Mouse (Mus musculus) layer of hippocampus, adult 11-12 months (tissue): ENCODE measurements around the gene Atp2c2.

ENCODE experiments used
- DNase-seq: peaks from one replicate; pipeline ENCODE4 v3.0.0; 2022; ENCODE audit warnings: low spot score

The Atp2c2 gene

DNA sequence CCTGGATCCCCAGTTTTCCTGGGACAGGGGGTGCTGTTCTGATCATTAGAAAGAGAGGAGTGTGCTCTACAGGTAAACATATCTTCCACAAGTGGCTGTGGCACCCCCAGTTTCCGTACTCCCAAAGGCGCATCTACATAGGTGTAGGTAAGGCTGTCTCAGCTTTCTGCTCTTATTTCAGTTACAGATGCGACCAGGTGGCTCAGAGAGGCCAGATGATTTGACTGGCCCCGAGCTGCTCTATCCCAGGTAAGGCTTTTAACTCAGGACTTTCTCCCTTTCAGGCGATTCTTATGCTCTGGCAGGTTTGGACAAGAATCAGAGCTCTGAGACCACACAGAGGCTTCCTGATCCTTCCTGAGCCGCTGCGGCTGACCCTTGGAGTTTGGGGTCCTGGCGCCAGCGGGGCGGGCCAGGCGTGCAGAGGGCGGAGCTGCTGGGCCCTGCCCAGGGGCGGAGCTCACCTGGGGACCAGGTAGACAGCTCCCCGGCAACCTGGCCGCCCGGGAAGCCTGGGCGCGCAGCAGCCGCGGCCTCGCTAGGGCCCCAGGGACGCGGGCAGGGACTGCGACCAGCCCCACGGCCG lies at the start of gene Atp2c2:
Gene Atp2c2, plus strand, starts transcription at position 461 of the 586 bp plus-strand sequence.
- DNase-seq, result no peak

DNA sequence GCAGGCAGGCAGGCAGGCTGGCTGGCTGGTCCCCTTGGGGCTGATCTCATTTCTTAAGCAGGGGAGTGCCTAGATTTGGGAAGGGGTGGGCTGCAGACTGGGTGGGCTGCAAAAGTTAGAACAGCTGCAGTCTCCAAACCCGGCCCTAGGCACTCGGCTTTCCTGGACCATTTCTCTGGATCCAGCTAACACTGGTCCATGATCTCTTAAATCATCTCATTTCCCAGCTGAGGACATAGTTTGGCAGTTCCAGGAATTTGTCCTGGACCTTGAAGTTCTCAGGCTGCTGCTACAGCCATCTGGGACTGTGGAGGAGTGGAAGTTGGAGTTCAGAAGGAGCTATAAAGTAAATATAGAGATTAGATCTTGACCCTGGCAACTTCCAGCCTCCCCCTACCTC lies 48.5 kb upstream of the Atp2c2 start:
- DNase-seq, result no peak

DNA sequence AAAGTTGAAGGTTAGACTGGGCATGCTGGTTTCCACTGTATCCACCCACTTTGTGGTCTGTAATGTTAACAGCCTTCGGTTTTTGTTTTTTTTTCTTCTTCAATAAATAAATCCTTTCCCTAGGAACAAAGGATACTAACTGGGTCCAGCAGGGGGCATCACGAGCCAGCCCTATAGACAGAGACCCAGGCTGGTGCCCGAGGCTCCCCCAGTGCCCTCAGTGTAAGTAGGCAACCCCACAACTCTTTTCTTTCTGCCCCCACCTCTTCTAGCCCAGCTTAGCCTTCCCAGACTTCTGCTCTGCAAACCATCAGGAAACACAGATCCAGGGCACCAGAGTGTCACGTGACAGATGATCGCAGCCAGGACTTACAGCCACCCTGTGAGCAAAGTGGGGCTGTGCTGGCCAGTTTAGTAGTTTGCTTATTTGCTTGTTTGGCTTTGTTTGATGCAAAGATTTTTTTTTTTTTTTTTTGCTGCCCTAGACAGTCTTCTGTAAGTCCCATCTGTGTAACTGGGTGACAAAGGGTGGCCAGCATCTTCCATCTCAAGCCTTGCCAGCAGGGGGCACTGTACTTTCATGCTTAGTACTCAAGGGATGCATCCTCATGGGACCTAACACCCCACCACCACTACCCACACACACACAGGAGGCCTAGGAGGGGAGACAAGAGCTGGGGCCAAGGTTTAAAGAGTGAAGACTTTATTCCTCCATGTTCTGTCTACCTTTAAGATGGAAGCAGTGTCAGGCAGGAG lies 42.9 kb upstream of the Atp2c2 start:
- no peak for DNase-seq

DNA sequence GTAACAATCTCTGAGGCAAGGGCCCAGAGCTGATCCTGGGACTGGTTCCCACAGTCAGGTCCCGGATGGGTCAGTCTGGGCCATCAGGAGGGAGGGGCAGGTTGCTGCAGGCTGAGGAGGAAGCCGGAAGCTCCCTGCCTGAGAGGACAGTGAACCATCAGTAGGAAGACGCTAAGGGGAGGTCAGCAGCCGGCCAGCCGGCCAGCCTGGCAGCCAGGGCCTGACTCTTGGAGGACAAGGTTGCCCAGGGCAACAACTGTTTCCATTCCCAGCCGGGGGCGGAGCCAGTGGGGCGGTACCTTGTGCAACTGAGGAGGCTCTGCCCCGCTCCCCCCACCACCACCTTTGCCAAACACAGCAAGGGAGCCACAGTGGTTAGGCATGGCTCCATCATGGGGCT lies 38.7 kb upstream of the Atp2c2 start:
- DNase-seq, result peak; percentile 22

DNA sequence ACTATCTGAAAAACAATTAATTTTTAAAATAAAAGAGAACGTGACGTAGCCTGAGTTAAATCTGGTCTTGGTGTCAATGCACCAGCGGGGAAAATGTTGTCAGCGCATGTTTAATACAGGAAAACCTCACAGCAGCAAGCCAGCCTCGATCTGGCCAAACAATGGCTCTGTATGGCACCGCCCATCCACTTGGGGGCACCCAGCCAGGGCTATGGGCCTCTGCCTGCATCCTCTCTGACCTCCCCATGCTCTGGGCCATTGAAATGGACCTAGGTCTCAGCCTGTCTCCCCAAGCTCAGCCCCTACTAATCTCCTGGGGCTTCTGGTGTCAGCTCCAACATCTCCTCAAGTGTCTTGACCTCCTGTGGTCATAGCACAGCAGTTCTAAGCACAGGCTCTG lies 37.9 kb upstream of the Atp2c2 start:
- no peak for DNase-seq

DNA sequence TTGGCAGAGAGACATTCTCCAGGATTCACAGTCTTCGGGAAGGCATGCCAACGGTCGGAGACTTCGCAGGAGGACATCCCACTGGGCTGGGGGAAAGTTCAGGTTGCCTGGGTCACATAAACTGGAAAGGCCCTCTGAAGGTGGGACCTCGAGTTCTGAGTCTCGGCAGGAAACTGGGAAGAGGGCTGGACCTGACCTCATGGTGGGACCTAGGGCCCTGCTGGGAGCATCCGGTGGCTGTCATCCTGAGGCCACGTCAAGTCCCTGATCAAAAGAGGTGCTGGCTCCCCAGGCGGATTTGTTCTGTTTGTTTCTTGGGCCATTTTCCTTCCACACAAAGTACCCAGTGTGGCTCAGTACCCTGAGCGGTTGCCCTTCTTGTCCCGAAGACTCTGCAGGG lies 36.4 kb upstream of the Atp2c2 start:
- DNase-seq, result no peak

DNA sequence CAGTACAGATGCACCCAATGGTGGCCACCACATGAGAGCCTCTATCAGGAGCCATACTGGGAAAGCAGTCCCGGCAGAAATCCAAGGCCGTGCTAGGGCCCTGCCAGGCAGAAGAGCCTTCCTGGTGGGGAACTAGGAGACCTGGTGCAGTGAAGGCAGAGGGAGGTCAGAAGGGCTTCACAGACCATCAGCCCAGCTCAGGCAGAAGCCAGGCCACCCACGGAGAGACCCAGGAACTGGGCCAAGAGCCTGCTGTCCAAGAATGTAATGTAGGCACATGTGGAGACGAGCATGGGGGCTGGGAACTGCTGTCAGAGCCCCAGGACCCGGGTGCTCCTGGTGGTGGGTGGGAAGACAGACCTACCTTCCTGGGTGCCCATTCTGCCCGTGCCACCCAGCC lies 34.5 kb upstream of the Atp2c2 start:
- DNase-seq, result no peak

DNA sequence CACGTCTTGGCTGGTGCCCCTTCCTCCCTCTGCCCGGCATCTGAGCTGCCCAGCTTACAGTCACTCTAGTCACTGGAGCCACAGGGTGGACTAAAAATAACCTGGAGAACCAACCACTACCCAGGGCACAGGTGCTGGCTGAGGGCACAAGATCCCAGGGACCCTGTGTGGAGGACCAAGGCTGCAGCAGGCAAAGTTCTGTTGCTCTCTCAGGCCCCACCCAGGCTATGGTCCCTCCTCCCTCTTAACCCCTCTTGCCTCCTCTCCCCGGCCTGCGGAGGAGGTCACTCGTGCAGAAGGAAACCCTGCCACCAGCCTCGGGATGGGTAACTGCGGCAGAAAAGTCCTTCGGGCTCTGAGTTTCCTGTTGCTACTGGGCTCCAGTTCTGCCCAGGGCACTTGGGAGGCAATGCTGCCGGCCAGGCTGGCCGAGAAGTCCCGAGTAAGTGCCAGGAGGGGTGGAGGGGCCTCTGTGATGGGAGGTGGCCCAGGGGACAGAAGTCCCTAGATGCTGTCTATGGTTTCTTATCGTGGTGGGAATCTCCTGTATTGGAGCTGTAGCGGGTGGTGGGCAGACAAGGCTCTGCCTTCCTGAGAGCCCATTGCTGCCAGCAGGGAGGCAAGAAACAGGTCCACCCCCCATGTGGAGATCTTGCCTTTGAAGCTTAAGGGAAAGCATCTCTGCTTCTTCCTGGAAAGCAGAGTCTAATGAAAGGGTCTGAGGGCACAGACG lies 33.4 kb upstream of the Atp2c2 start, which contains the start of gene Wfdc1:
Gene Wfdc1, plus strand, starts transcription at position 147 of the 733 bp plus-strand sequence.
- no peak for DNase-seq

DNA sequence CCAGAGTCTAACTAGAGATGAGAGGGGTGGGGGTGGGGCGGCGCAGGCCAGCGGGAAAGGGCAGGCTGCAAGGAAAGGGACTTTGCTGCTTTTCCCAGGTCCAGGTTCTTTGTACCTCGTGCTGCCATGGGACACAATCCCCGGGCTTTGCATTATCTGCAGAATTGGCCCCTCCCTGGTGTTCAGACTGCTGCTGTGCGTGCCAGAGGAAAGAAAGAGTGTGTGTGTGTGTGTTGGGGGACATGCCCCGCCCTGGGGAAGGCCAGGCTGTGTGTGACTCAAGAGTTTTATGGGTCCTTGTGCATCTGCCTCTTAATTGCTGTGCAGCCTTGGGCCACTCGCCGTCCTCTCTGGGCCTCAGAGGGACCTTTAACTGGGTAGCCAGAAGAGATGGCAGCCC lies 31.4 kb upstream of the Atp2c2 start:
- DNase-seq, result no peak

DNA sequence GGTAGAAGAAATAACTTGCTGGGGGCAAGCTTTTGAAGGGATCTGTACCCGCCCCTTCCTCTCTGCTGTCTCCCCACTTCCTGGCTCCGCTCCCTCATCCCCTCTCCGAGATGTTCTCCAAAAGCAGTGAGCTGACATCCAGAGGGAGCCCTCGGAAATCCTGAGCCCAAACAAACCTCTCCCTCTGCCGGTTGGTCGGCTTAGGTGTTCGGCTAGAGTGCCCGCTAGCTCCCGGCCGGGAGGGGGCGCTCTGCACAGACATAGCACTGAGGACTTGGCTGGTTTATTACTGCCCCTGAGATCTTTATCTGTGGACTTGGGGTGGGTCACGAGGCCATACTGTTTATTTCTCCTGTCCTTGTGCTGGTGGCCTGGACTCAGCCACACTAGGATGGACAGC lies 30.5 kb upstream of the Atp2c2 start:
- no peak for DNase-seq

DNA sequence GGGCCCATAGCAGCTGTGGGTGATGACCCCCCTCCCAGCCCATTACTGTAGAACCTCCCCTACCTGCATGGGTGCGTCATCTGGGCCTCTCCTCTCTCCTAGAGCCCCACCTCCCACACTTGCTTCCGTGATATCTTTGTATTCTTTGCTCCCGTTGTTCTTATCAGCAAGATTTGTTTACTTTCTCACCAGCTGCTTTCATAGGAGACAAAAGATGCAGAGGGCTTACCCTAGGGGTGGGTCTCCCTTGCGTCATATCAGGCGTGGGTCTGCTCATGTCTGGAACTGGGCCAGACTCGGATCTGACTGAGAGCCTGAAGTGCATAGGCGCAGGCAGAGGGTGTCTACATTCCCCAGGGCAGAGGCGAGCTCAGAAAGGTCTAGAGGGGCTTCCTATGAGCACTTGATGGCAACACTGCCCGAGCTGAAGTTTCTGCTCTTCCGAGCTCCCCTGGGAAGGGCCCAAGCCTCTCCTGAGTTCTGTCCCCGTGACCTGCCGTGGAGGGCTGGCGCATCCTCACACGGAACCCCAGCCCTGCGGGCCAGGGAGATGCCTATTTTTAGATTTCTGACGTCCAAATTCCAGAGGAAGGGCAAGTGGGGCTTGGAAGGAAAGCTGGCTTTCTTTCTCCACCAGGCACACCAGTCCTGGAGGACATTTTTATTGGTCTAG lies 29.3 kb upstream of the Atp2c2 start:
- no peak for DNase-seq

DNA sequence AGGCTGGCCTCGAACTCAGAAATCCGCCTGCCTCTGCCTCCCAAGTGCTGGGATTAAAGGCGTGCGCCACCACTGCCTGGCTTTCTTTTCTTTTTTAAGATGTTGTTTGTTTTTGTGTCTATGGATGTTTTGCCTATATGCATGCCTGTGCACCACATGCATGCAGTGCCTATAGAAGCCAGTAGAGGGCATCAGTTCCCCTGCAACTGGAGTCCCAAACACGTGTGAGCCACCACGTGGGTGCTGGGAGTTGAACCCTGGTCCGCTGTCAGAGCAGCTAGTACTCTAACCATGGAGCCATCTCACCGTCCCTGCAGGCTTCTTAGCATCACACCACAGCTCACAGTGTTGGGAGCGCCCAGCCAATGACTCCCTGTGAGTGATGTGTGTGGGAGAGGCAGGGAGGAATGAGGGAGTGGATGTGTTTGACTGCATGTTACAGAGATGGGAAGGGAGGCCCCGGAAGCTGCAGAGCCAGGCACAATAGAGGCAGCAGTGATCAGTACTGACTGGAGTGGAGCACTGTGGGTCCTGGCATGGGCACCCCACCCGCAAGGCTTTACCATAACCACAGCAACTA lies 25.7 kb upstream of the Atp2c2 start:
- no peak for DNase-seq

DNA sequence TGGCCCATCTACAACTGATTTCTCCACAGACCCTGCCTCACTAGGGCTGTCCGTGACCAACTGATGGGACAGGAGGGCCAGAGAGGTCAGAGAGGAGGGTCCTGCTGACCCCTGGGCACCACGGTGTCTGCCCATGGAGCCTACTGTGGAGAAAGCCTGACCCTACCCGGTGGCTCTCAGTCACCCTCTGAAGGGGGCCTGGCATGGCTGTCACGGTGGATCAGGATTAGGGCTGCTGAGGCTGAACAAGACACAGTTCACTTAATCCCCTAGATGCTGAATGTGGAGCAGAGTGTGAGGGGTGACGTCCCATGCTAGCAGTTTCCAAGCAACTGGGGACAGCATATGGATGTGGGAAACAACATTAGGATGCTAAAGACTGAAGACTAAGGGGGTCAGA lies 24.4 kb upstream of the Atp2c2 start:
- no peak for DNase-seq

DNA sequence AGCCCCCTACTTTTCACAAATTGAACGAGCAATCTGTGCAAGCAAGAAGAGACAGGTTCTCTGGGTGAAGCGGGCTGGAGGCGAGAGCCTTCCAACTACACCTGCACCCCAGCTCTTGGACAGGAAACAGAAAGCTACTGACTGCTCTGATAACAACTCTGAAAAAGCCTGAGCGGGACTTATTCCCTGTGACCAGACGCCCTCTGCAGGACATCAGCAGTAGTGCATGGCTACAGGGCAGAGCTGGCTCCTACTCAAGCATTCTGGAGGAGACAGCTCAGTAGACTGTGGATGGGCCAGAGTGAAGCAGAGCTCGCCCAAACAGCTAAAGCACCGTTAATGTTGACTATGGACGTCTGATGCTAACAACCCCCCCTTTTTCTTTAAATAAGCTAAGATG lies 23.4 kb upstream of the Atp2c2 start:
- DNase-seq, result peak; percentile 92

DNA sequence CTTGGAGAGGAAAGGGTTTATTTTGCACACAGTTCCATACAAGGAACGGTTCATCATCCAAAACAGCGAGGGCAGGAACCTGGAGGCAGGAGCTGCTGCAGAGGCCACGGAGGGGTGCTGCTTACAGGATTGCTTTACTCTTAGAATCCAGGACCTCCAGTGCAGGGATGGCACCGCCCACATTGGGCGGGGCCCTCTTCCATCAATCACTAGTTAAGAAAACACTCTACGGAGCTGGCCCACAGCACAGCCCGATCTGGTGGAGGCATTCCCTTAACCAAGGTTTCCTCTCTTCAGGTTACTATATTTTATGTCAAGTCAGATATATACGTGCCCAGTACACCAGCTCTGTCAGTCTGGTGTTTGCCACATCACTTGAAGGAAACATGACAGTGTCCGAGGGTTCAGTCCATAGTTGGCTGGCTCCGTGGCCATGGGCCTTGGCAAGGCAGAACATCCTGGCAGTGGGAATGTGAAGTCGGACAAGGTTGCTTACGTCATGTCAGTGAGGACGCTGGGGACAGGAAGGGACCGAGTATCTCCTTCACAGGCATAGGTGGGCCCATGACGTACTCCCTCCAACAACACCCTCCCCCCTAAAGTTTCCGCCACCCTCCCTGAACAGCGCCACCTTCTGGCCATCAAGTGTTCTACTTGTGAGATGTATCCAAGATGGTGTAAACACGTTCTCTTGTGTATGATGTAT lies 21.5 kb upstream of the Atp2c2 start:
- no peak for DNase-seq

DNA sequence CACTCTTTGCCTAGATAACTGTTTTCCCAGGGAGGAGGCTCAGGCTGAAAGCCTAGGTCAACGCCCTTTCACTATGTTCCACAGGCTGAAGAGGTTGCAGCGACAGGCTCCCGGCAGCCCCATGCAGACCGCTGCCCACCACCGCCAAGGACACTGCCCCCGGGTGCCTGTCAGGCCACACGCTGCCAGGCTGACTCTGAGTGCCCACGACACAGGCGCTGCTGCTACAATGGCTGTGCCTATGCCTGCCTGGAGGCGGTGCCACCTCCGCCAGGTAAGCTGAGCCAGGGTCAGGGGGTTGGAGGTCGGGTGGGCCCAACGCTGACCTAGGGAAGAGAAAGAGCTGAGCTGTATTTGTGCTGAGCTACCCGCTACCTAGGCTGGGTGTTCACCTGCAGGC lies 20.6 kb upstream of the Atp2c2 start:
- no peak for DNase-seq

DNA sequence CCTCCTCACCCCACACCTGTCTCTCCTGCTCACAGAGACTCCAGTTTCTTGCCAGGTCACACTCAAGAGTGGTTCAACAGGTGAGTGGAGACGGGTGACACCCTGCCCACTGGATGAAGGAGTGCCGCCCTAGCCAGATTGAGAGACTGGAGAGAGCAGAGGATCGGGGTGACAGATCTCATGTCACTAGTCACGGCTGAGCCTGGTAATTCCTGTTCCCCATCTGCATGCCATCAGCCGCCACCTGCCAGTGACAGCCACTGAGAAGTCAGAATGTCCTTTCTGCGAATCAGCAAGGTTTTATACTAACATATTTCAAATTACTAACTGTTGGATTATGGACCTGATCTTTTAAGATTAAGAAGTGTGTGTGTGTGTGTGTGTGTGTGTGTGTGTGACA lies 9.2 kb upstream of the Atp2c2 start:
- no peak for DNase-seq

DNA sequence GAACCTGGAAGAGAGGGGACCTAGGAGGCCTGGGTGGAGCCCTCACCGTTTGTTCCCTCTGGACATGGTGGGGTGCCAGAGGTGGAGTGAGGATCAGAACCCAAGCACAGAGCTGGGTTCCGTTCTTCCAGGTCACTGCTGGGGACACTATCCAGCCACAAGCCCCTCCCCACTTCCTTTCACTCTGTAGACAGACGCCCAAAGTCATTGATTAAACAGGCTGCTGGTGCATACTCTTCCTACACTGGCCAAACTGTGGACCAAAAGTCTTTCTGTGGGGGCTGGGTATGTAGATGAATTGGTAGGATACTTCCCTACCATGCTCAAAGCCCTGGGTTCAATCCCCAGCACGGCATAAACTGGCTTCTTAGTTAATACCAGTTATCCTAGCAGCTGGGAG lies 7.8 kb upstream of the Atp2c2 start:
- DNase-seq, result no peak

DNA sequence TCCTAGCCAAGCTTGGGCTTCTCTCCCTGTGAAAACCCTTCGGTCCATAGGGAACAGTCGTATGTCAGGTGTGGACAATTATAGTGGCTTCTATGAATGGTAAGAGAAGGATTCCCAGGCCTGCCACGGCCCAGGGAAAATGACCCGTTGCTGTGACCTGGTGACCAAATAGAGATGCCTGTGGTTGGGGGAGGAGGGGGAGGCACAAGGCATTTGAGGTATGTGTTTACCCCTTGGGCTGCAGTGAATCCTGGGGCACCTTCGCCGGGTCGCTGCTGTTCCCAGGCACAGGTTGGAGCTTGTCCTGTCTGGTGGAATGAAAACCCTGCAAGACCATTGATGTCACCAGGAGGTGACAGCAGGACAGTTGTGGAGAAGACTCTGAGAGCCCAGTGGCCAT lies 5.1 kb upstream of the Atp2c2 start:
- no peak for DNase-seq

DNA sequence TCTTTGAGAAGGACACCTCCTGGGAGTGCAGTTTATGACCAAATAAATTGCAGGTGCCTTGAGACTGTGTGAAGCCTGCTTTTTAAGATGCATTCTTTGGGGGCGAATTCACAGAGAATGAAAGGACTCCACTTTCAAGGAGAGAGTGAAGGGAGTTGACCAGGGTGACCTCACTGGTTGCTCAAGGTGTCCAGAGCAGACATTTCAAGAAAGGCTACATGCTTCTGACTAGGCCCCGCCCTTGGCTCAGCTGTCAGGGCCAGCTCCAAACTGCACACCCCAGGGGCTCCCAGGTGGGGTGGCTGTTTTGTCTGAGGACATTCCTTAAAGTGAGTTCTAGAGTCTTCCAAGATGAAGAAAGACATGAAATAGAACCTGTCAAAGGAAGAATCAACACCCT lies 2.6 kb upstream of the Atp2c2 start:
- no peak for DNase-seq

DNA sequence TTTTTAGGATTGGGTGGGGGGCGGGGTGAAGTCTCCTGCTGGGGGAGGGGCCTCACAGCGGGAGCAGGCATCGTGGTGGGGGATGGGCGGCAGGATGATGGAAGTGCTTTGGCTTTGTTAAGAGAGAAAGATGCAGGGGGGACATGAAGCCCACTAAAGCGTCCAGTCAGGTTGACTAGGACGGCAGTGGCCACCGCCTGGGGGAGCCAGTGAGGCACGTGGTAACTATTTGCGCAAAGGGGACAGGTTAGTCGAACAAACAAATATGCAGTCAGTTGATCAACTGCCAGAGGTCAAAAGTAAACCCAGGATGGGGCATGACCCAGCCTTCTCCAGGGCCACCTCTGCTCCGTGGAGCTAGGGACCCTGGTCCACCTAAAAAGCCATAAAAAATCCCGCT lies 849 bp upstream of the Atp2c2 start:
- DNase-seq, result peak; percentile 38

DNA sequence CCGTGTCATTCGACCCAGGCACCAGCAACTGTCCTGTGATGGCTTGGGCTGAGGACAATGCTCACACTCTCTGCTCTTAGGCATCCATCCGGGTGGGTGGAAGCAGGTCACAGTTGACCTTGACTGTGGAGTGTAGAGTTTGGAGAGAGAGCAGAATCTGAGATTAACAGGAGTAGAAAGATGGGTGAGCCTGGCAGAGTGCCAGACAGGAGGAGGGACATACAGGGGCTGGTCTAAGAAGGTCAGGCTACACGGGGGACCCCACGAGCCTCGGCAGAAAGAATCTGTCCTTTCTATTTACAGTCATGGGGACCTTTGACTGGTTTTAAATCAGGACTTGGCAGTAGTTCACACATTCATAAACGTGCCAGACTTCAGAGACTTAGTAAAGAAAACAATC lies 3.2 kb downstream of the Atp2c2 start:
- no peak for DNase-seq
